Mouse (Mus musculus): ENCODE measurements at regions not wholly inside any gene's neighbourhood (a gene's known extent, or its start where the extent isn't known, plus 50 kb on each side); places are given as distances from the start of the nearest gene placed in this dataset.

DNA sequence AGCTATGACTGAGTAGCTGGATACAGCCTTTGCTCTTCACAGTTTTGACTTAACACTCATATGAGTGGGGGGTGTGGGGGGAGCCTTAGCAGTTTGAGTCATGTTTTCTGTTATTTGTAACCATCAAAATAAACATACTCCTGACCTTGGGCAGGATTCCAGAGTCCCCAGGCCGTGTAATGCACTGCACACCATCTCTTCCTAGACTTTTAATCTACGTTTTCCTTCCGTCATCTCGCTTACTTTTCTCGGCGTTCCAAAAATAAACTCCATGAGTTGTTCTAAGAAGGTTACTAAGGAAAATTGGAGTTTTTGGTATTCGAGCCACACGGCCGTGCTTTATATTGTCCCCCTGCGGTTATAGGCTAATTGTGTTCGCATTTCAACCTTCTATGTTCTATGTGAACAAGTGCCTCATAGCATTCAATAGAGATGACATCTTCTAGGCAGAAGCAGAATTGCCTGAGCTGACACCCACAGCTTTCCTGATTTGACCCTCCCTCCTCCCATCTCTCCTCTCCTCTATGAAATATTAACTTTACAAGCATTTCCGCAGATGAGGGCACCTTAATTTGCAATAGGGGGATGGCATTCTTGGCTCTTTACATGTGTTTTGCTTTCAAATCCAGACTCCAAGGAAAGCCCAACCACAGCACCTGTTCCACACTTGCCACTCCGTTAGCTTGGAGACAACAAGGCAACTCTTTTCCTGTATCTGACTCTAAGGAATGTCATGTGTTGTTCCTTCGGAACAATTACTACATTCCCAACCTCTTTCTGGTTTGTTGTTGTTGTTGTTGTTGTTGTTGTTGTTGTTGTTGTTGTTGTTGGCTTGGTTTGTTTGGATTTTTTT lies 276.2 kb upstream of the Atp2b1 start:
- Histone ChIP-seq H3K27me3 (ENCODE audit: control insufficient read depth, insufficient read depth, low read length) (no peaks in the 10 kb centered on the region), H3K4me3 (ENCODE audit: control insufficient read depth, insufficient read depth, low read length) (no peak overlapping the region), H3K4me1 (replicated peaks; ENCODE audit: control insufficient read depth, insufficient read depth, low read length) (no peaks in the 10 kb centered on the region), H3K27ac (ENCODE audit: control insufficient read depth, insufficient read depth, low read length) (no peak overlapping the region), H3K36me3 (ENCODE audit: control insufficient read depth, insufficient read depth, low read length) (no peaks in the 10 kb centered on the region)
- 96% methylated on average over 14 of the region's 14 CpGs for whole genome bisulfite sequencing
- no peak for DNase-seq
- TF ChIP-seq CTCF (IDR thresholded peaks at IDR 0.05; ENCODE audit: borderline replicate concordance, control insufficient read depth, extremely low read depth, insufficient read depth, low read length, poor library complexity), result no peak
- TF ChIP-seq POLR2A (IDR thresholded peaks at IDR 0.05; ENCODE audit: control insufficient read depth, extremely low read depth, insufficient read depth, low read length, poor library complexity), result no peak

- Histone ChIP-seq H3K27me3 (ENCODE audit: control insufficient read depth, insufficient read depth, low read length) (no peaks in the 10 kb centered on the region), H3K27ac (ENCODE audit: control insufficient read depth, insufficient read depth, low read length) (no peak overlapping the region), H3K4me3 (ENCODE audit: control insufficient read depth, insufficient read depth, low read length) (no peak overlapping the region), H3K36me3 (ENCODE audit: control insufficient read depth, insufficient read depth, low read length) (no peaks in the 10 kb centered on the region), H3K4me1 (replicated peaks; ENCODE audit: control insufficient read depth, insufficient read depth, low read length) (no peaks in the 10 kb centered on the region)
- TF ChIP-seq CTCF (IDR thresholded peaks at IDR 0.05; ENCODE audit: borderline replicate concordance, control insufficient read depth, extremely low read depth, insufficient read depth, low read length, poor library complexity), result no peak
- TF ChIP-seq POLR2A (IDR thresholded peaks at IDR 0.05; ENCODE audit: control insufficient read depth, extremely low read depth, insufficient read depth, low read length, poor library complexity), result no peak
- 93% methylated on average over 10 of the region's 10 CpGs for WGBS
- DNase-seq, result no peak
These were observed 268.5 kb upstream of the Atp2b1 start for GRCm38 (mm10) chr10:98645681-98646122.

- TF ChIP-seq CTCF (IDR thresholded peaks at IDR 0.05; ENCODE audit: borderline replicate concordance, control insufficient read depth, extremely low read depth, insufficient read depth, low read length, poor library complexity) (no peak), POLR2A (IDR thresholded peaks at IDR 0.05; ENCODE audit: control insufficient read depth, extremely low read depth, insufficient read depth, low read length, poor library complexity) (no peak)
- no peak overlapping the region for H3K4me3 ChIP-seq (ENCODE audit: control insufficient read depth, insufficient read depth, low read length)
- no peak for DNase-seq
- WGBS, result 93% methylated on average over 8 of the region's 8 CpGs
- H3K27me3 ChIP-seq (ENCODE audit: control insufficient read depth, insufficient read depth, low read length), result no peaks in the 10 kb centered on the region
- no peaks in the 10 kb centered on the region for H3K36me3 ChIP-seq (ENCODE audit: control insufficient read depth, insufficient read depth, low read length)
- H3K27ac ChIP-seq (ENCODE audit: control insufficient read depth, insufficient read depth, low read length), result no peak overlapping the region
- no peaks in the 10 kb centered on the region for H3K4me1 ChIP-seq (replicated peaks; ENCODE audit: control insufficient read depth, insufficient read depth, low read length)
These were observed 267.8 kb upstream of the Atp2b1 start for GRCm38 (mm10) chr10:98646311-98646999.

DNA sequence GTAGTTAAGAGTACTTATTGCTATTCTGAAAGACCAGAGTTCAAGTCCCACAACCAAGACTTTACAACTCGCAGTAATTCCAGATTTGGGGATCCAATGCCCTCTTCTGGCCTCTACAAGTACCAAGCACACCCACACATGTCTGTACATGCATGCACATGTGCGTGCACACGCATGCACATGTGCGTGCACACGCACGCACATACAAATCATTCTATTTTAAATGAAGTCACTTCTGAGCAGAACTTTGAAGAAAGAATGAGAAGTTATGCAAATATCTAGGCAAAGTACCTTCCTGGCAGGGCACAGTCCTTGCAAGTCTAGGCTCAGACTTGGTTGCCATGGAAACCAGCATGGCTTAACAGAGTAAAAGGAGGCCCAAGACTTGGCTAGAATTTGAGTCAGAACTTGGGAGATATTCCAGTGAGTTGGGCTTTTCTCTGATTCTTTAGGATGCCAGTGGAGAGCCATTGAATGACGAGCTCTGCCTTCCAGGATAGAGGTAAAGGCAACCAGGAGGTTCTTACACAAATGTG lies 265.4 kb upstream of the Atp2b1 start:
- H3K27me3 ChIP-seq (ENCODE audit: control insufficient read depth, insufficient read depth, low read length), result no peaks in the 10 kb centered on the region
- H3K4me3 ChIP-seq (ENCODE audit: control insufficient read depth, insufficient read depth, low read length), result no peak overlapping the region
- H3K36me3 ChIP-seq (ENCODE audit: control insufficient read depth, insufficient read depth, low read length), result no peaks in the 10 kb centered on the region
- H3K27ac ChIP-seq (ENCODE audit: control insufficient read depth, insufficient read depth, low read length), result no peak overlapping the region
- H3K4me1 ChIP-seq (replicated peaks; ENCODE audit: control insufficient read depth, insufficient read depth, low read length), result no peaks in the 10 kb centered on the region
- 97% methylated on average over 7 of the region's 7 CpGs for WGBS
- no peak for DNase-seq
- no peak for TF ChIP-seq POLR2A (IDR thresholded peaks at IDR 0.05; ENCODE audit: control insufficient read depth, extremely low read depth, insufficient read depth, low read length, poor library complexity)
- TF ChIP-seq CTCF (IDR thresholded peaks at IDR 0.05; ENCODE audit: borderline replicate concordance, control insufficient read depth, extremely low read depth, insufficient read depth, low read length, poor library complexity), result no peak

DNA sequence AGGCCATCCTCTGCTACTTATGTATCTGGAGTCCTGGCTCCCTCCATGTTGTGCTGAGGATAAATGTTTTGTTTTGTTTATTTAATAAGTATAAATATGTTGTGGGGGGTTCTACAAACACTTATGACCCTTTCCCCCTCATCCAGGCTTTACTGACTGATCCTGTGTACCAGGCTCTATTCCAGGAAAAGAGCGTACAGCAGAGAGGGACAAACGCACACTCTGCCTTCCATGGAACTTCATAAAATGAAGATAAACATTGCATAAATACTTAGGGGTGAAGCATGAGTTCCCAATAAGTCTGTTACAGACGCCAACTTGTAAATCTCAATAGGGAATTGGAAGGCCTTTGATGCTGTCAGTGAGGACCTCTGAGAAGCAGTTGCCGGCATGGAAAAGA lies 263.7 kb upstream of the Atp2b1 start:
- WGBS, result 97% methylated on average over 4 of the region's 4 CpGs
- H3K4me1 ChIP-seq (replicated peaks; ENCODE audit: control insufficient read depth, insufficient read depth, low read length), result no peaks in the 10 kb centered on the region
- H3K27ac ChIP-seq (ENCODE audit: control insufficient read depth, insufficient read depth, low read length), result no peak overlapping the region
- H3K27me3 ChIP-seq (ENCODE audit: control insufficient read depth, insufficient read depth, low read length), result no peaks in the 10 kb centered on the region
- H3K4me3 ChIP-seq (ENCODE audit: control insufficient read depth, insufficient read depth, low read length), result no peak overlapping the region
- no peaks in the 10 kb centered on the region for H3K36me3 ChIP-seq (ENCODE audit: control insufficient read depth, insufficient read depth, low read length)
- no peak for TF ChIP-seq CTCF (IDR thresholded peaks at IDR 0.05; ENCODE audit: borderline replicate concordance, control insufficient read depth, extremely low read depth, insufficient read depth, low read length, poor library complexity)
- no peak for TF ChIP-seq POLR2A (IDR thresholded peaks at IDR 0.05; ENCODE audit: control insufficient read depth, extremely low read depth, insufficient read depth, low read length, poor library complexity)
- no peak for DNase-seq

- TF ChIP-seq CTCF (IDR thresholded peaks at IDR 0.05; ENCODE audit: borderline replicate concordance, control insufficient read depth, extremely low read depth, insufficient read depth, low read length, poor library complexity), result no peak
- no peak for TF ChIP-seq POLR2A (IDR thresholded peaks at IDR 0.05; ENCODE audit: control insufficient read depth, extremely low read depth, insufficient read depth, low read length, poor library complexity)
- Histone ChIP-seq H3K36me3 (ENCODE audit: control insufficient read depth, insufficient read depth, low read length) (no peaks in the 10 kb centered on the region), H3K4me3 (ENCODE audit: control insufficient read depth, insufficient read depth, low read length) (no peak overlapping the region), H3K4me1 (replicated peaks; ENCODE audit: control insufficient read depth, insufficient read depth, low read length) (no peaks in the 10 kb centered on the region), H3K27me3 (ENCODE audit: control insufficient read depth, insufficient read depth, low read length) (no peaks in the 10 kb centered on the region), H3K27ac (ENCODE audit: control insufficient read depth, insufficient read depth, low read length) (no peak overlapping the region)
- no peak for DNase-seq
- WGBS, result 96% methylated on average over 6 of the region's 6 CpGs
These were observed 263.1 kb upstream of the Atp2b1 start for GRCm38 (mm10) chr10:98651127-98651526.
